Mouse (Mus musculus) liver, postnatal 0 days (tissue): Measurements from ENCODE around the gene Kif26b. TPM values are rescaled to one million over a fixed set of nuclear protein-coding genes. Genes with fewer than 3 reads are reported as not detected.

Experiments
- ATAC-seq: fragments of 200-750 bp; cut with Nextera tagmentation; 2 replicates; pipeline ENCODE4 v1.8.0; 2017; ENCODE audit warnings: mild to moderate bottlenecking, moderate library complexity
- DNase-seq: peaks from one replicate; pipeline ENCODE4 v3.0.0-alpha.2; 2016
- H3K27ac ChIP-seq: fragments of 300-500 bp; sonication (generic); 2 replicates; pipeline ENCODE4 v1.5.1; 2014; ENCODE audit warnings: antibody characterized with exemption, moderate library complexity, mild to moderate bottlenecking, low read depth
- H3K27me3 ChIP-seq: fragments of 300-500 bp; sonication (generic); 2 replicates; pipeline ENCODE4 v1.6.1; 2014; ENCODE audit warnings: low read length, control low read depth, mixed read lengths; ENCODE audit not compliant: insufficient read depth
- H3K36me3 ChIP-seq: fragments of 300-500 bp; sonication (generic); replicated peaks from 2 replicates; pipeline ENCODE4 v1.6.1; 2014; ENCODE audit warnings: mild to moderate bottlenecking, control low read depth, low read length, moderate library complexity, mixed read lengths; ENCODE audit not compliant: insufficient read depth
- H3K4me1 ChIP-seq: fragments of 300-500 bp; sonication (generic); 2 replicates; pipeline ENCODE4 v1.6.1; 2014; ENCODE audit warnings: antibody characterized with exemption, mild to moderate bottlenecking, control low read depth; ENCODE audit not compliant: insufficient read depth
- H3K4me2 ChIP-seq: fragments of 300-500 bp; sonication (generic); 2 replicates; pipeline ENCODE4 v1.6.1; 2014; ENCODE audit warnings: low read depth, mild to moderate bottlenecking, low read length, moderate library complexity, mixed read lengths
- H3K4me3 ChIP-seq: fragments of 300-500 bp; sonication (generic); 2 replicates; pipeline ENCODE4 v1.5.1; 2014; ENCODE audit warnings: low read depth, low read length
- H3K9ac ChIP-seq: fragments of 300-500 bp; sonication (generic); replicated peaks from 2 replicates; pipeline ENCODE4 v1.6.1; 2014; ENCODE audit warnings: mild to moderate bottlenecking, moderate library complexity
- H3K9me3 ChIP-seq: fragments of 300-500 bp; sonication (generic); 2 replicates; pipeline ENCODE4 v1.6.1; 2016; ENCODE audit warnings: mild to moderate bottlenecking, control low read depth, low read length, mixed read lengths
- CTCF ChIP-seq: sonication (generic); IDR thresholded peaks from 2 replicates; pipeline ENCODE4 v1.5.1; 2016; ENCODE audit warnings: antibody characterized with exemption, low read depth
- EP300 ChIP-seq: IDR thresholded peaks from 2 replicates; pipeline ENCODE4 v1.6.1; 2016; ENCODE audit warnings: antibody characterized with exemption, low read depth, mild to moderate bottlenecking
- WGBS: fragments of 180-500 bp; shearing (Covaris S2); extraction: QIAGEN DNeasy Blood & Tissue Kit; methylation state at CpG from one replicate; pipeline ENCODE4 v1.1.7; 2014; ENCODE audit not compliant: insufficient replicate concordance; 5-methylcytosine and 5-hydroxymethylcytosine counted together
- polyA plus RNA-seq: library from polyadenylated mRNA; unstranded; fragments of >200 nt; fragmentation: Nextera tagmentation; extraction: Ambion mirVana; gene quantifications from 2 replicates; pipeline ENCODE4 v1.2.1, GENCODE M21; 2015

Kif26b gene
- polyA plus RNA-seq, 1 experiment from 2014 or later, result 0.02 TPM

DNA sequence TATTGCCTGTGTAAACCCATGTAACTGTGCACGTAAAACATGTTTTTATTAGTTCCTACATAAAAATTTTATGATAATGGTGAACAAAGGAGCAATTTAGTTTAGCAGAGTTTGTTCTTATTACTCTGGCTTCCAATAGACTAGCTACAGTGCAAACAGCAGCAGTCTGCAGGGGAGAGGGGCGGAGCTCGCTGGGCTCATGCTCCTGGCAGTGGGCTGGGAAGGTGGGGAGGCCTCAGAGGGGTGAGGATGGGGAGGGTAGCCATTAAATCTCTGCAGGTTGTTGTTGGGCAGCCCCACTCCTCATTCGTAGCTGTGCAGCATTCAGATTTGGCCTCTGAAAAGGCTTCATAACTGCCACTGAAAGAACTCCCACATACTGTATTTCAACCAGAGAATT lies 171.2 kb downstream of the Kif26b start:
- no peak for TF ChIP-seq EP300
- H3K27ac ChIP-seq, result no peak overlapping the region
- H3K4me3 ChIP-seq, result no peak overlapping the region
- no peak overlapping the region for H3K9ac ChIP-seq
- ATAC-seq (no peak), DNase-seq (no peak)
- H3K27me3 ChIP-seq, result no peaks in the 10 kb centered on the region
- H3K36me3 ChIP-seq, result no peaks in the 10 kb centered on the region
- WGBS, result 67% methylated on average over 4 of the region's 4 CpGs
- no peak overlapping the region for H3K4me2 ChIP-seq
- H3K4me1 ChIP-seq, result no peaks in the 10 kb centered on the region
- H3K9me3 ChIP-seq, result no peaks in the 10 kb centered on the region

DNA sequence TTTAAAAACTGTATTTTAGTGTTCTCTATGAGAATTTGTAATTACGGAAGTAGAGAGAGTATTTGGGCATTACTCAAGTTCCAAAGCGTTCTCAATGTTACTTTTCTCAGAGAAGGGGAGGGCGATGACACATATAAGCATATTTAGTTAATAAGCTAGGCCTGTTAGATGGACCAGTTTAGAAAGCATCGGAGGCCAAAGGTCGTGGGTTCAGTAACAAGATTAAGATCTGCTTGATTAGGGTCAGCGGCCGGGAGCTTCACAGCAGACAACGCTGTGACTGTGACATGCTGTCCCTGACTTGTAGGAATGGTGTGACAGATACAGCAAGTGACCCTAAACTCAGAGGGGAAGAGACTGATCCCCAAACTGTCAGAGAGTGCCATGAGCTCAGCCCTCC lies 174.6 kb downstream of the Kif26b start:
- 69% methylated on average over 8 of the region's 8 CpGs for WGBS
- no peak for ATAC-seq
- no peak overlapping the region for H3K4me2 ChIP-seq
- no peaks in the 10 kb centered on the region for H3K9me3 ChIP-seq
- H3K4me1 ChIP-seq, result no peaks in the 10 kb centered on the region
- no peaks in the 10 kb centered on the region for H3K27me3 ChIP-seq
- no peak overlapping the region for H3K4me3 ChIP-seq
- TF ChIP-seq EP300 (no peak), CTCF (no peak)
- no peaks in the 10 kb centered on the region for H3K36me3 ChIP-seq
- H3K27ac ChIP-seq, result no peak overlapping the region
- no peak for DNase-seq
- no peak overlapping the region for H3K9ac ChIP-seq

DNA sequence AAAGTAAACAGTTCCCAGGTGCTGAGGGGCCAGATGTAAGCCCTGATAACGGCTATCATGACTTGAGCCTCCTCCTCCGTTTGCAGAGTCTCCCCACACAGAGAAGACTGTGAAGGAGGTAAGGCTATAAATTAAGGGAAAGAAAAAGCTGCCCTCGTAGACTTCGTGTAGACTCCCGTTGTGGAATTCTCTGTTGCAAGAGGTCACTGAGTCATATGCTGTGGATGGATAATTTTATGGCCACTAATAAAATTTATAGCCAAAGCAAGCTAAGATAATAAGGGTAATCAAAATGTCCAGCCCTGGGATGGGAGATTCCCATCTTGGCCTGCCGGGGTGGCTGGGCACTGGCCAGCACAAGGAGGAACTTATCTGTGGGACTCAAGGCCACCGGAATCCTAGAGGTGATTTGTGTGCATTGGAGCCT lies 179.0 kb downstream of the Kif26b start:
- Histone ChIP-seq H3K9me3 (no peaks in the 10 kb centered on the region), H3K27ac (no peak overlapping the region), H3K4me3 (no peak overlapping the region), H3K36me3 (no peaks in the 10 kb centered on the region), H3K27me3 (no peaks in the 10 kb centered on the region), H3K4me1 (no peaks in the 10 kb centered on the region), H3K9ac (no peak overlapping the region), H3K4me2 (no peak overlapping the region)
- WGBS, result 50% methylated on average over 7 of the region's 7 CpGs
- DNase-seq, result no peak
- no peak for ATAC-seq
- TF ChIP-seq CTCF (no peak), EP300 (no peak)

DNA sequence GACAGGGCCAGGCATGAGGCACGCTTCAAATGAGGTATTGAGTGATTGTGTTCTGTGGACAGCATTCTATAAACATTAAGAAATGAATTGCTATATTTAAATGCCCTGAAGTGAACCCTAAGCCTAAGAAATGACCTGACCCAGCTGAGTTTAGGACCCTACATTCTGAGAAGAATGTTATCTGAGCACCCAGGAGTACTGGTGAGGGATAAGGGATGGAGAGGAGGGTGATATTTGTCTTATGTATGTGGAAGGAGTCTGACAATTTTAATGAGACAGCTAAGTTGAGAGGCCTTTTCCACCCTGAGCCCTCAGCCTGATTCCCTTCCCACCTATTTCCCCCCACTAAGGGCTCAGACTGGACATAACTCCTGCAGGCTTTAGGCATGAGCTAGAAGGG lies 179.4 kb downstream of the Kif26b start:
- ATAC-seq (no peak), DNase-seq (no peak)
- no peak for TF ChIP-seq CTCF
- TF ChIP-seq EP300, result peak; percentile 34; the same call in 1 of the 2 replicates
- no peaks in the 10 kb centered on the region for H3K36me3 ChIP-seq
- no peak overlapping the region for H3K4me3 ChIP-seq
- 54% methylated on average over 1 of the region's 1 CpGs for WGBS
- H3K4me2 ChIP-seq, result no peak overlapping the region
- H3K27me3 ChIP-seq, result no peaks in the 10 kb centered on the region
- H3K9me3 ChIP-seq, result no peaks in the 10 kb centered on the region
- H3K27ac ChIP-seq, result no peak overlapping the region
- H3K9ac ChIP-seq, result no peak overlapping the region
- H3K4me1 ChIP-seq, result no peaks in the 10 kb centered on the region

DNA sequence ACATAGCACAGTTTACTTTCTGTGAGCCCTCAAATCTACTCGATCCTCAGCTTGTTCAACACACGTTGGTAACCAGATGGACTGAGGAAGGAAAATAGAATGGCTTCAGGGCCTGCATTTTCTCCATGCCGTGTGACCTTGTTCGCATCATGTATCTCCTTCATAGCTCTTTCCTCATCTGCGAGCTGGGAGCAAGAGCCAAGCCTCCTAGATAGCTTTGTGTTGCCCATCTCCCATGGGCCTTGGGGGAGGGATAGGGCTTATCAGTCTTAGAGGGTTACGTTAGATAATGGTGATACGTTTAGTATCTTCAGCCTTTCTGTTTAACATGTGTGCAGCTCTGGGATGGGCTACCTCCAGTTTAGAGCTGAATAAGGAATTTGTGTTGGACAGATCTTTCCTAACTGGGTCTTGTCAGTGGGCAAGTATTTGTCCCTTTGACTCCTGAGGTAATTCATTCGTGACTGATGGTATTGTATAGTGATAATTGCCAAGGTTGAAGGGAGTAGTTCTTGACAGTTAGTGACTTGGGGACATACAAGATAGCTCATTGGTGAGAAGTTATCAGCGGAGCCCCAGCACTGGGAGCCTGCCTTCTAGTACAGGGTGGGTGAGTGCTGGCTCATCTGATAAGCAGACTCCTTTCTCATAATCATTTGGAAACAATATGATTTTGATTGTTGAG lies 183.4 kb downstream of the Kif26b start:
- 56% methylated on average over 9 of the region's 9 CpGs for whole genome bisulfite sequencing

DNA sequence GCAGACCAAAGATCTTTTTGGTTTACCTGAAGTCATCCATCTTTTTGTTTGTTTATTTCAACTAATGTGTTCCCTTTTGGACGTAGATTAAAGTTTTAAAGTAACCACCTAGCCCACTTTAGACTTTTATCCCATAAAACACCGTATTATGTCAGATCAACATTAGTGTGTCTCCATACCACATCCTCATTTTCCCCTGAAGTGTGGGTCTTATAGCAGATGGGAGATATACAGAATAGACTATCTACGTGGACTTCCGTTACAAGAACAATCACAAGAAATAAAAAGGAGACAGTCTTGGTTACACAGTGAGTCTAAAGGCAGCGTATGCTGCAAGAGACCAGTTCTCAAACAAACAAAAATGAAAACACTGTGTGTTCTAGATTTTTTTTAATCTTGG lies 185.3 kb downstream of the Kif26b start:
- ATAC-seq, result no peak
- Histone ChIP-seq H3K9ac (no peak overlapping the region), H3K4me1 (no peaks in the 10 kb centered on the region), H3K9me3 (no peaks in the 10 kb centered on the region), H3K27ac (no peak overlapping the region), H3K36me3 (no peaks in the 10 kb centered on the region), H3K4me3 (no peak overlapping the region), H3K4me2 (no peak overlapping the region), H3K27me3 (no peaks in the 10 kb centered on the region)
- DNase-seq, result no peak
- TF ChIP-seq CTCF (no peak), EP300 (no peak)
- 85% methylated on average over 5 of the region's 5 CpGs for WGBS

More for the DNA sequence above, 183.4 kb downstream of the Kif26b start:
- TF ChIP-seq EP300 (peak; percentile 96), CTCF (no peak)
- Histone ChIP-seq H3K36me3 (no peaks in the 10 kb centered on the region), H3K9me3 (no peaks in the 10 kb centered on the region), H3K4me2 (peak overlapping the region; percentile 29; the same call in 1 of the 2 replicates), H3K27ac (peak overlapping the region; percentile 40; the same call in 1 of the 2 replicates), H3K4me3 (no peak overlapping the region), H3K9ac (no peak overlapping the region), H3K4me1 (no peaks in the 10 kb centered on the region), H3K27me3 (no peaks in the 10 kb centered on the region)
- ATAC-seq (peak; percentile 98), DNase-seq (peak; percentile 22)

DNA sequence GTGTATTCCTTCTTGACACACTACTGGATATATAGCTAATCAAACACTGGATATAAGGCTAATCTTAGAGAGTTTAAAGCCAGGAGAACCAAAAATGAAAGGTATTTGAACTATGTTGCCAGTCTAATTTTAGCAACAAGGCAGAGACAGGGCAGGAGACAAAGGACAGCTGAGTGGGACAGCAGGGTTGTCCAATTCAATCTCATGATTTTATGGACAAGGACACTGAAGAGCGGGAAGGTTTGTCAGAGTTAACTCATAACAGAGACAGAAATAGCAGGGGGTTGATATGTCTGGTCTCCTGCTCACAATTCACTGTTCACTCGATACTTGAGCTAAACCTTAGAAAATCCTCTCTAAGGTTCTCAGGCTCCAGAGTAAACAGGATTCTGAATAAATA lies 187.5 kb downstream of the Kif26b start:
- H3K4me1 ChIP-seq, result no peaks in the 10 kb centered on the region
- no peak for TF ChIP-seq CTCF
- no peak for TF ChIP-seq EP300
- H3K4me3 ChIP-seq, result no peak overlapping the region
- H3K36me3 ChIP-seq, result no peaks in the 10 kb centered on the region
- H3K27ac ChIP-seq, result no peak overlapping the region
- H3K9ac ChIP-seq, result no peak overlapping the region
- no peak for ATAC-seq
- DNase-seq, result no peak
- H3K27me3 ChIP-seq, result no peaks in the 10 kb centered on the region
- H3K9me3 ChIP-seq, result no peaks in the 10 kb centered on the region
- 72% methylated on average over 2 of the region's 2 CpGs for WGBS
- H3K4me2 ChIP-seq, result no peak overlapping the region
